Mouse (Mus musculus): ENCODE results near the gene Trmt10a. TPM values are rescaled to one million over a fixed set of nuclear protein-coding genes. Genes with fewer than 3 reads are reported as not detected.
A peak's percentile ranks its signal among the peaks of the same experiment; 100 is the strongest.
"Not testable (repeated sequence)": the region's sequence is repeated elsewhere in the genome, so short reads cannot be mapped to it uniquely, and the experiment has no call there.

Trmt10a gene
- total RNA-seq, 2 experiments from 2014 or later: 7.6 to 10.8 TPM

DNA sequence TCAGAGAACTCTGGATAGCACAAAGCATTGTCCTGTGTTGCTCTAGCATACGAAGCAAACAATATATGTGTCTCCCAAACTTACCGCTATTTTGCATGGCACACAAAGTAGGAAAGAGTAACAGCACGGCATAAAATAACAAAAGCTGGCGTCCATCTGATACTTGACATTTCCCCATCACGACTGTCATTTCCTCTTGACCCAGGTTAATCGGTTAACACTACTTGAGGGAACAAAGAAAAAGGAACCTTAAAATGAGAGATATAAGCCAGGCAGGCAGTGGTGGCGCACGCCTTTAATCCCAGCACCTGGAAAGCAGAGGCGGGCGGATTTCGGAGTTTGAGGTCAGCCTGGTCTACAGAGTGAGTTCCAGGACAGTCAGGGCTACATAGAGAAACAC is 9.3 kb upstream of the Trmt10a start:
- DNase-seq (ENCODE audit: low spot score in 2 of 2): no peak

DNA sequence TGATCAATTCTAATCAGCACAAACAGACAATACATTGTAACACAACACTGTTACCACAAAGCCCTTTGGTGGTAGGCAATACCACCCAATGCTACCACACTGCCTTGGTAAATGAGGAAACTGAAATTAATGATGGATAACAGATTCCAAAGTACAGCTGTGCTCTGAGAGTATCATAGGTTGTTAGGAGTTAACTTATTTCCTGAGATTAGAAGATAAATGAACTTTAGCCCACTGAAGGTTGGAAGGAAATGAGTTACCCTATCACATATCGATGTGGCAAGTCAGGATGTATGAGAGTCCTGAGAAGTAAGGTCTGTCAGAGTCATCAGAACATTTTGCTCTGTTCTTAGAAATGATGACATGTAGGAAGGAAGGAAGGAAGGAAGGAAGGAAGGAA is 8.7 kb upstream of the Trmt10a start:
- DNase-seq (ENCODE audit: low spot score in 2 of 2): no peak

DNA sequence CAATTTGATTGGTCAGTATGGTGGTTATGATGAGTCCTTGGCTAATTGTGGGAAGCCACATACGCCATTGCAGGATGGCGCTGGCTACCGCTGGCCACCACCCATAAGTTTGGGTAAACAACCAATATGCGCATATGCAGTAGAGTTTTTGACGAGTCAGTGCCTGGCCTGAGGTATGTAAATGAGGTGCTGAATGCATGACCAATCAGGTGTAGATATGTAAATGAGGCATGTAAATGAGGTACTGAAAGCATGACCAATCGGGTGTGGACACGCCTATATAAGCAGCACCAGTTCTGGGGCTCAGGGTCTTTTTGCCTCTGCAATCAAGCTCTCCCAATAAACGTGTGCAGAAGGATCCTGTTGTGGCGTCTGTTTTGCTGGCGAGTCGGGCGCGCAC is 5.1 kb upstream of the Trmt10a start:
- not testable (repeated sequence) for DNase-seq (ENCODE audit: low spot score in 2 of 2)

DNA sequence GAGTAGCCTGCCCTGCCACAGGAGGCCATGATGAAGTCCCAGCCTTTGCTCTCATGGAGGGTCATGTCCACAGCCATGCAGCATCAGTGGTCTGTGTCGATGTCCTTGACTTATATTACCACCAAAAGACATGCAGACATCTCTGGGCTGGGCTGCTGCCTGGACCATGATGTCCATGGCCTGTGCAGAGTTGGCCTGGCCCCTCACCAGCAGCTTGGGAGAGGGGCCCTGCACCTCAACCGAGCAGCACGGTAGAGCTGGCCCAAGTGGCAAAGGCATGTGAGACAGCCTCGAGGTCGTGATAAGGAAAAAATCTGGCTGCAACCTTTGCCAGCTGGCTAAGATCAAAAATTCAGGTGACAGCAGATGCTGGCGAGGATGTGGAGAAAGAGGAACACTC is 3.6 kb upstream of the Trmt10a start:
- no peak for DNase-seq (ENCODE audit: low spot score in 2 of 2)

DNA sequence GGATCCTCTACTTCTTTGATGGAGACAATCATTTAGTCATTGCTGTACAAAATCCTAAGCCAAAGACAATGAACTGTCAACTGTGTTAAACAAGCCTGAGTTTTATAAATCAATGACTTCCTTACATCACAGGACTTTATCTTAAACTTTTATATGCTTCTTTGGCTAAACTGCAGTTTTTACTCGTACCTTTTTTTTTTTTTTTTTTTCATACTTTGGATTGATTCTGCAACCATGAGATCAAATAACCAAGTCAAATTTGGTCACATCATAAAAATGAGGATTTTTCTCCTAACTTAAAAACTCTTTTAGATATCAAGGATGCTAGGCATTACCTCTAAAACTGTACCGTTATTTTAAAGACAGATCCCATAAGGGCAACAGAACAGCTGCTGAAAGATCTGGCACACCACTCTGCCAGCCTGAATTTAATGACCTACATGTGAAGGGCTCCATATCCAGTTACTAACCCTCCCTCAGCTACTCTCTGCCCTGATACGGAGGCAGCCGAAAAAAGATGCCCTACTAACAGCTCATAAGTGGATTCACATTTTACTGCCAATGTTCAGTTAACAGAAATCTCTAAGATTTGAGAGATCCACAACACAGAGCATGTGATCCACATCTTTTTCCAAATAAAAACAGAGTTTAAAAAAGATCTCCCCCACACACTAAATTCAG is 1.1 kb upstream of the Trmt10a start:
- no peak for DNase-seq (ENCODE audit: low spot score in 2 of 2)

DNA sequence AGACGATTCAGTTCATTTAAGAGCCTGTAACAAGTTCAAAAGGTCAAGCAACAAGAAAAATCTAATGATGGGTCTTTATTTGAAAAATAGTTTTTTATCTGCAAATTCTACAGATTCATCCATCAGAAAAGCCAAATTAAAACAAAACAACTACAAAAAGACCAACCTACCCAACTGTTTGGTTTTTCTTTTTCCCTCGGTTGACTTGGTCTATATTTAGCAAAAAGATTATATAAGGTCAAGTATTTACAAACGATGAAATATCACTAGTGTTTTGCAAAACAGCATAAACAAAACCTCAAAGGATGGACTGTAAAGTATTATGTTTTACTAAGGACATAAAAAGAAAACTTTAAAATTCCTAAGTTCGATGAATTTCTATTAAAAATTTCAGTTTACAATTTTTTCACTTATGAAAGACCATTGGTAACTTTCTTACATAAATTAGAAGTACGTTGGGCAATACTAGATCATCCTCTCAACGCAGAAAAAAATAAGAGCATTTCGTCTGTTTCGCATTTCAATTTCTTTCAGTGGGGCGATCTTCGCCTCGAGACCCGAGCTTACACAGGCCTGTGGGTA is 424 bp upstream of the Trmt10a start:
- no peak for DNase-seq (ENCODE audit: low spot score in 2 of 2)

DNA sequence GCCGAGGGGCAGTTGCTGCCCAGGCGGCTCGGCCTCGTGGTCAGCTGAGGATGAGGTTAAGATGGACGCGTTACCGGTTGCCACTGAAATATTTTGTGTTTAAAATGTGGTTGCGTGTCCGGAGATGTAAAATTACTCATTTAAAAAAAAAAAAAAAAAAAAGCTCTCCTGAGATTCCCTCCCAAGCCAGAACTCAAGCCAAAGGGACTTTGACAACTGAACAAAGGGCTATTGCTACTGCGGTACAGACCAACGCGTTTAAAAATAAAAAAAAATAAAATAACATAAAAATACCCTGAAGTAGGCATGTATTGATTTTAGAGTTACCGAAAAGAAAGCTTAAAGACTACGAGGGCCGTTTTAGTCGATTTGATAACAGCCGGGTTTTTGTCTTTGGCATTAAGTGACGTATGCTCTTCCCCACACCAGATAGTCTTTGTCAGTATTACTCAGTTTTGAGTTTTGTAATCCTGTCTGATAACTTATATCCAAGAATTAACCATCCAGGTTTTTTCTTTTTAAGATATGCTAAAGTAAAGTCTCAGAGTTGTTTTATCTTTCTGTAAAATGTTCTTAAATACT is 903 bp downstream of the Trmt10a start:
- no peak for DNase-seq (ENCODE audit: low spot score in 2 of 2)

DNA sequence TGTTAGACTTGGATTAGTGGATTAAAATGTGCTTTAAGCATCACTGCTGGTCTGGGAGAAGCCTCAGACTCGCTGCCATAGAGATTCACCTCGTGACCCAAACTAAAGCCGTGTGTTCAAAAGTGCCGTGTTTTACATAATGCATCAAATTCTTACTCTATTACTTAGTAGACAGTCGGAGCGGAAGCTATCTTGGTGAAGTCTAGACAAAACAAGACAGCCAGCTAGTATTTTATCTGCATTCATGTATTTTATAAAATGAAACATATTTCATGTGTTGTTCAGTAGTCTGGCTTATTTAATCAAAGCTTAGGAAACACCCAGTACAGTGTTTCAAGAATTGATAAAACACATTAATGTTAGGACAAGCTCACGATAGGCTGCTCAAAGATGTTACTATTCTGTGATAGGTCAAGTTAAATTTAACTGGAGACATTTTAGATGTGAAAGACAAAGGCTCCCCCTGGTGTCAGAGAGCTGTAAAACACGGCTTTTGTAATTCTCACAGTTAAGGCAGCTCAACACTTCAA is 1.5 kb downstream of the Trmt10a start, which contains the start of gene Mttp:
Mttp (minus strand) TSS at position 327 of the 530 bp plus-strand sequence.
- DNase-seq (ENCODE audit: low spot score in 2 of 2): peak; percentile 51 to 60

DNA sequence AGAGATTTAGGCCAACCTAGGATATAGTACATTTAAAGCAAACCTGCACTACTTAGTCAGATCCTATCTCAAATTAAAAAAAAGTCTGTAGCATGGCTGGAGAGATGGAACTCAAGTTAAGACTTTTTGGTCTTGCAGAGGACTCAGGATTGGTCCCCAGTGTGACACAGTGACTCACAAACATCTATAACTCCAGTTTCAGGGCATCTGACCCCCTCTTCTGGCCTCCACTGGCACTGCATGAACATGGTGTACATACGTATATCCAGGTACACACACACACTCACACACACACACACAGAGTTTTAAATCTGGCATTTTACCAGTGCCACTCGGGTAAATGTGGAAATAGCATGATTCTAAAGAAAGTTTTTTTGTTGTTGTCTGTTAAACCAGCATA is 5.6 kb downstream of the Trmt10a start:
- DNase-seq (ENCODE audit: low spot score in 2 of 2): no peak

DNA sequence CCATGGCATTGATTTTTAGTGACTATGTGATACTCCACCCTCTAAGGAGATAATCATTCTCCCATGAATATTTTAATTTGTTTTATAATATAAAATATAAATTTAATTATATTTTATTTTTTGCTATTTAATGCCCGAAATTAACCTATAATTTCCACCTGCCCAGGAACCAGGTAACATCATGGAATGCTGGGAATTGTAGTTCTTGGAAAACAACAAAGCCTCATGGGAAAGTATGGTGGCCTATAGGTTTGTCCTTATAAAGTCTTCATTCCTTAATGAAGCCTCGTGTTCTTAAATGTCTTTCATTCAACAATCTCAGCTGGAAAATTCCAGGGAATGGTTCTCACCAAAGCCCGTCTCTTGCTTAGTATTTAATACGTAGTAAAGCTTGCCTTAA is 11.8 kb downstream of the Trmt10a start:
- no peak for DNase-seq (ENCODE audit: low spot score in 2 of 2)

DNA sequence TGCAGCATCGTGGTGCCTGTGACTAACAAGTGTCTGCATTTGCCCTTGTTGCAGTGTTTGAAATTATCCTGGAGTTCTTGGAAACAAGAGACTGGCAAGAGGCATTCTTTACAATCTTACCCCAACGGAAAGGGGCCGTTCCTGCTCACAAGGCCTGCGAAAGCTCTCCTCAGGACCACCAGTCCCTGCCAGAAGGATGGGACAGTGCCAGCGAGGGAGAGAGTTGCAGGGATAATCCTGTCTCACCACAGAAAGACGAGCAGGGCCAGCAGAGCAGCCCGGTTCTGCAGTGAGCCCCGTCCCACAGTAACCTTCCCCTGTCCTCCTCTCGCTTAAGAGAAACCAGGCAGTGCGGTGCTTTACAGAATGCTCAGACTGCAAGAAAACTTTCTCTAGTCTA is 13.4 kb downstream of the Trmt10a start:
- DNase-seq (ENCODE audit: low spot score in 2 of 2): no peak

DNA sequence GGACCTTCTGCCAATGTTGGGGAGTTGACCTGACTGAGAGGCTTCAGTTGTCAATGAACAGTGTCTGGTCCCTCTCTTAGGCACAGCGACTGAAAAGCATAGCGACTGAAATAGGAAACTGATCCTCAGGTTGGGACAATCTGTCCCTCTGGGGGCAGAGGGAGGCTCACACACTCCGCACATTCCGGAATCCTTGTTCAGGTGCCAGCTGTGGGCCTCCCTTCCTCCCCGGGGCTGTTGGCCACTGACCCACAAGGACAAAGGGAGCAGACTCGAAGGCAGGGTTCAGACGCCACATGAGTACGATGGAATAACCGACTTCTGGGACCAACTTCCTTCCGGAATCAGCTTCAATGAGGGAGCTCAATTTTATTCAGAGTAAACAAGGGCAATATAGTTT is 18.4 kb downstream of the Trmt10a start:
- DNase-seq (ENCODE audit: low spot score in 2 of 2): no peak

DNA sequence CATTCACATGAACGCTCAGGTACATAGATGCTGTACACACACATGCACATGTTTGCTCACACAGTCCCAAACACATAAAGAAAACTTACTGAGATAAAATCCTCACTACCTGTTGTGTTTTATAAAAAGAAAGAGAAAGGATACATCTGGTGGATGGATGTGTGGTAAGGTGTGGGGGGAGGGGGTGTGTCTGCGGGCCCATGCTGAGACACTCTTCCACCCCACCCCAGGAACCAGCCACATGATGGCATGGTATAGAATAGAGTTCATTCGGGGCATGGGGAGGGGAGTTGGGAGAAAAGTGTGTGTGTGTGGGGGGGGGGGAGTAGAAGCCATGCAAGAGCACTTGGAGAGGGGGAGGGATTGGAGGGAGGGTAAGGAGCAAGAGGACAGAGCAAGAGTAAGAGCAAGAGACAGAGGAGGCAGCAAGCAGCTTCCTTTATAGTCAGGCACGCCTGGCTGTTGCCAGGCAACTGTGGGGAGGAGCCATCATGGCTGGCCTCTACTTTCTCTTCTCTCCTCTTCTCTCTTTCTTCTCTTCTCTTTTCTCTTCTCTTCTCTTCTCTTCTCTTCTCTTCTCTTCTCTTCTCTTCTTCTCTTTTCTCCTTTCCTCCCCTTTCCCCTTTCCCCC is 19.4 kb downstream of the Trmt10a start:
- DNase-seq (ENCODE audit: low spot score in 2 of 2): no peak

DNA sequence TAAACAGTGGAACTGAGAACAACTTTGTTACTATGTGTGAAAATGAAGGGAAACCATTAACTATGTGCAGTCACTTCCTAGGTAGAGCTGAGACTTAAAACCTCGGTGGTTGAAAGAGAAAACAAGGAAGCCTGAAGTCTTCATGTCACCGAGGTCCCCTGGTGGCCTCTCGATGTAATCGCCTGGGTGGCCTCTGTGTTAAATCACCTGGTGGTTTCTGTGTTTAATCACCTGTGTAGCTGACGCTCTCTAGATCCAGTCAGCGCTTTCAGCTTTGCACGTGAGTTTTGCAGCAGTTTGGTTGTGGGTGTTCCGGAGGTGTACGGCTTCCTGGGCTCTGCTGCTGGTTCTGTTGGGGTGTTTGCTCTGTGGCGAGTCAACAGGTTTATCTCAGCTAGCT is 30.0 kb downstream of the Trmt10a start:
- DNase-seq (ENCODE audit: low spot score in 2 of 2): no peak

DNA sequence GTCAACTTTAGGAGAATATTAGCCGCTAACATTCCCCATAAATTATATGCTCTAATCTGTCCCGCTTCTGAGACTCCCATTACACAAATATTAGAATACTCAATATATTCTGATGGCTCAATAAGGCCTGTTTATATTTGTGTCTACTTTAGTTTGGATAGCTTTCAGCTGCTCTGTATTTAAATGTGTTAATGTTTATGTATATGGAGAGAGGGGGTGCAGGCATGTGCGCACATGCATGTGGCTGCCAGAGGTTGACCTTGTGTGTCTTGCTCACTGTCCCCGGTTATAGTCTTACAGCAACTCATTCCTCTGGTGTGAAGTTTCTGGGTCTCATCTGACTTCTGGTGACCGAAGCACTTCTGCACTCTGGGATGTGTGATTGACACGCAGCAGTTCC is 32.3 kb downstream of the Trmt10a start:
- no peak for DNase-seq (ENCODE audit: low spot score in 2 of 2)

DNA sequence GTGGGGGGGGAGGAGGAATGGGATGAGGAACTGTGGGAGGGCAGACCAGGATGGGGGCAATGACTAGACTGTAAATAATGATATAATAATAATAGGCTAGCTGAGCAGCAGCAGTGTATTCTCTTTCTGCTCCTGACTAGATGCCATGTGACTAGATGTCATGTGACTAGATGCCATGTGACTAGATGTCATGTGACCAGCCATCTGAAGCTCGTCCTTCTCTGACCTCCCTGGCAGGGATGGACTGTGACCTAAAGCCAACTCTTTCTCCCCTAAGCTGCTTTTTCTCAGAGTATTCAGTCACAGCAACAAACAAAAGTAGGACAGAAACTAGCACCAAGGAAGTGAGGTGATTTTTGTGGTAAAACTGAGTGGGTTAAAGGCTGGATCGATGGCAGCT is 38.8 kb downstream of the Trmt10a start:
- DNase-seq (ENCODE audit: low spot score in 2 of 2): no peak

DNA sequence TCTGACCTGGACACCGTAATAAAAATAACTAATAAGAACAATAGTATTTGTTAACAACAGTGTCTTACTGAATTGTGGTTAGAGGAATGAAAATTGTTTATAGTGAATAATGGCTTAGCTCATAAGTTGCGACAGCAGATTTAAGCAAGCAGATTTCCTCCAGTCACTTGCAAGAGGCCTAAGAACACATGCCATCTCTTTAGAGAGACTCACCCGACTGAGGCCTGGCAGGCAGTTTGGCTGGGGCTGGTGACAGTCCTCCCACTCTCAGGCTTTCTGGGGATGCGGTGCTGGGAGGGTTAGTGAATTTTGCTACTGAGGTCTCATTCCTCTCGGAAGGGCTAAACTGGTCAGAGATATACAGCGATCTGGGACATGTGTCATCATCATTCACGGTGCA is 40.1 kb downstream of the Trmt10a start:
- no peak for DNase-seq (ENCODE audit: low spot score in 2 of 2)

DNA sequence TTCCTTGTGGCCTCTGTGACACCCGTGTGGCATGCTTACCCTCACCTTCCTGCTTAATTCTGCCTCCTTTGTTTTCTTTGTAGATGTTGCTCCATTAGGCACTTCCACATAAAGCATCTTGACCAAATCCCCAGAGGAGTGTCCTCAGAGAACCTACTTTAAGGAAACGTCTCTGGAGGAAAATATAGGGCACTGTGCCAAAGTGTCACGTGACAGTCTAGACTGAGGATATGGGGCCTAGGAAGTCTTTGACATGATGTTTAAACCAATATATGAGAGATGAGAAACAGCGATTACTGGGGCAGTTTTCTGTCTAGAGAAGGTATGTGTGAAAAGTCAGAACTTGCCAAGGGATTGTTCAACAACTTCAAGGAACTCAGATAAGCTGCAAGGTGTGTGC is 42.0 kb downstream of the Trmt10a start:
- DNase-seq (ENCODE audit: low spot score in 2 of 2): no peak

DNA sequence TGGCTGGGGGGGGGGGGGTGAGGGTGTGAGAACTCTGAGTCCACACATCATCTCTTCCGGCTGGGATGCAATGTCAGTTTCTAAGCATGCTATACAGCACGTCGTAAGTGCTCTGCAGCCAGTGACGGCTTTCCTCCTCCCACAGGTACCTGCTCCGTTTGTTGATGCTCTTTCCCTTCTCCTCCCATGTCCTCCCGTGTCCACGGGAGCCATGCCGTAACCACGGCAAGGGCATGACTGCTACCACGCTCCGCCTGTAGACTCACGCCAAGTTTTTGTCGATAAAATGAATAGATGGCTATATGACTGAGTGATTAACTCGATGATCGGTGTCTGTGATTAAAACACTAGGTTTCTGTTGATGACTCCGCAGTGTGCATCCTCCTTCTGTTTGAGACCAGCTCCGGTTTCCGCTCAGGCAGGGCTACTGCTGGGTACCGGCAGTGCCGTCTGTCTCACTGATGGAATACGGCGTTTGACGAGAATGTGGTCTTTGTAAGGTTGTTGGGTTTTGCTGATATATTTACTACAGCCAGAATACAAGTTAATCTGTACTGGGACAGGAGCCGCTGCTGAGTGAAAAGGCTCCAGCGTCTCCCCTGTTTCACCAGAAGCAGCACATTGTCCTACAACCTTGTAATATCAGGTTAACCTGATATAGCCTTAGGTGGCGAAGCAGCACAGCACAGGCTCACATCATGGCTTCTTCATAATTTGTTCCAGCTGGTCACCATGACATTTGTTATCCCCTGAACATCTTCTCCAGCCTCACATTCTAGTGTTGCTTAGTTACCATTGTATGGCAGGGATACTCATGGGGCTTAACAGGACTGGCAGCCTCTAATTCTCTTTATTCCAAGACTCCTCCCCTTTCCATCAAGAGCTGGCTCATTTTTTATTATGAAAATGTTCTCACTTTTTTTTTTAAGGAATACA is 43.0 kb downstream of the Trmt10a start:
- DNase-seq (ENCODE audit: low spot score in 2 of 2): no peak

DNA sequence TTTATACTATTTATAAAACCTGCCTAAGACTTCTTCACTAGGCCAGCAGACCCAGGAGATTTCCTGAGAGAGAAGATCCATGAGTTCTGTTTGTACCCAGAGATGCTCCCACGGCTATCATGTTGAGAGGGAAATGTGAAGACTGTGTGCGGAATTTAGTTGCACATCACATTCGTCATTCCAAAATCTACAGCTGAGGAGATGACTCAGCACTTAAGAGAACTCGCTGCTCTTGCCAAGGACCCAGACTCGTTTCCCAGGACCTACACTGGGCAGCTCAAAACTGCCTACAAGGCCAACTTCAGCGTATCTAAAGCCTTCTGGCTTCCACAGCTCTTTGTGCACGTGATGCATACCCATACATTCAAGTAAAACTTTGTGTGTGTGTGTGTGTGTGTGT is 49.0 kb downstream of the Trmt10a start:
- DNase-seq (ENCODE audit: low spot score in 2 of 2): peak in 1 of 2 experiments; percentile 21

Measured in adrenal gland, adult 18-20 months (tissue).